Mouse (Mus musculus): ENCODE measurements around the gene Tusc2.
A peak's percentile ranks its signal among the peaks of the same experiment; 100 is the strongest.

Gene Tusc2

GRCm38 (mm10) chr9:107563029-107563581, at the start of gene Tusc2:
TSS of gene Tusc2 (plus strand) at chr9:107563255.
- DNase-seq (ENCODE audit: low read depth, low spot score), result peak; percentile 96

- peak; percentile 59 for DNase-seq (ENCODE audit: low read depth, low spot score)
Measured at GRCm38 (mm10) chr9:107514303-107514955, 48.6 kb upstream of the Tusc2 start.

GRCm38 (mm10) chr9:107520331-107520730, 42.7 kb upstream of the Tusc2 start:
- DNase-seq (ENCODE audit: low read depth, low spot score), result no peak

GRCm38 (mm10) chr9:107521190-107521589, 41.9 kb upstream of the Tusc2 start:
- no peak for DNase-seq (ENCODE audit: low read depth, low spot score)

GRCm38 (mm10) chr9:107521711-107522399, 41.2 kb upstream of the Tusc2 start:
- DNase-seq (ENCODE audit: low read depth, low spot score), result no peak

- no peak for DNase-seq (ENCODE audit: low read depth, low spot score)
Measured at GRCm38 (mm10) chr9:107522400-107522711, 40.7 kb upstream of the Tusc2 start.

- no peak for DNase-seq (ENCODE audit: low read depth, low spot score)
Measured at GRCm38 (mm10) chr9:107526198-107527026, 36.6 kb upstream of the Tusc2 start.

- DNase-seq (ENCODE audit: low read depth, low spot score), result peak; percentile 95
Measured at GRCm38 (mm10) chr9:107533791-107534407, 29.2 kb upstream of the Tusc2 start, which contains the start of gene Tmem115. TSS of gene Tmem115 (plus strand) at chr9:107533945.

- peak; percentile 50 for DNase-seq (ENCODE audit: low read depth, low spot score)
Measured at GRCm38 (mm10) chr9:107534408-107535202, 28.4 kb upstream of the Tusc2 start.

- DNase-seq (ENCODE audit: low read depth, low spot score), result no peak
Measured at GRCm38 (mm10) chr9:107538231-107538630, 24.8 kb upstream of the Tusc2 start.

GRCm38 (mm10) chr9:107538711-107539110, 24.3 kb upstream of the Tusc2 start:
- no peak for DNase-seq (ENCODE audit: low read depth, low spot score)

- no peak for DNase-seq (ENCODE audit: low read depth, low spot score)
Measured at GRCm38 (mm10) chr9:107539940-107540339, 23.1 kb upstream of the Tusc2 start.

- no peak for DNase-seq (ENCODE audit: low read depth, low spot score)
Measured at GRCm38 (mm10) chr9:107540420-107540819, 22.6 kb upstream of the Tusc2 start.

GRCm38 (mm10) chr9:107541005-107541404, 22.1 kb upstream of the Tusc2 start:
- no peak for DNase-seq (ENCODE audit: low read depth, low spot score)

- peak; percentile 96 for DNase-seq (ENCODE audit: low read depth, low spot score)
Measured at GRCm38 (mm10) chr9:107541474-107542351, 21.3 kb upstream of the Tusc2 start, which contains the start of the genes Cyb561d2 and Nprl2. TSS of gene Cyb561d2 (minus strand) at chr9:107542193. TSS of gene Nprl2 (plus strand) at chr9:107542226.

GRCm38 (mm10) chr9:107542352-107542686, 20.7 kb upstream of the Tusc2 start:
- no peak for DNase-seq (ENCODE audit: low read depth, low spot score)

- DNase-seq (ENCODE audit: low read depth, low spot score), result no peak
Measured at GRCm38 (mm10) chr9:107542721-107543120, 20.3 kb upstream of the Tusc2 start.

- no peak for DNase-seq (ENCODE audit: low read depth, low spot score)
Measured at GRCm38 (mm10) chr9:107543299-107543698, 19.8 kb upstream of the Tusc2 start.

GRCm38 (mm10) chr9:107544196-107544700, 18.8 kb upstream of the Tusc2 start:
- no peak for DNase-seq (ENCODE audit: low read depth, low spot score)

- no peak for DNase-seq (ENCODE audit: low read depth, low spot score)
Measured at GRCm38 (mm10) chr9:107544729-107545128, 18.3 kb upstream of the Tusc2 start.
